Mouse (Mus musculus) T-helper 2 cell (primary cell): ENCODE results near the gene 2610507B11Rik.
"Not testable (repeated sequence)": the region's sequence is repeated elsewhere in the genome, so short reads cannot be mapped to it uniquely, and the experiment has no call there.

ENCODE experiments used
- in situ Hi-C: fragments of 300-600 bp; cut with MboI, MseI; formaldehyde crosslinking; loops from one replicate; pipeline ENCODE4 v1.15.1; 2025; ENCODE audit warnings: high pct_unique_total_duplicates

Gene 2610507B11Rik

DNA sequence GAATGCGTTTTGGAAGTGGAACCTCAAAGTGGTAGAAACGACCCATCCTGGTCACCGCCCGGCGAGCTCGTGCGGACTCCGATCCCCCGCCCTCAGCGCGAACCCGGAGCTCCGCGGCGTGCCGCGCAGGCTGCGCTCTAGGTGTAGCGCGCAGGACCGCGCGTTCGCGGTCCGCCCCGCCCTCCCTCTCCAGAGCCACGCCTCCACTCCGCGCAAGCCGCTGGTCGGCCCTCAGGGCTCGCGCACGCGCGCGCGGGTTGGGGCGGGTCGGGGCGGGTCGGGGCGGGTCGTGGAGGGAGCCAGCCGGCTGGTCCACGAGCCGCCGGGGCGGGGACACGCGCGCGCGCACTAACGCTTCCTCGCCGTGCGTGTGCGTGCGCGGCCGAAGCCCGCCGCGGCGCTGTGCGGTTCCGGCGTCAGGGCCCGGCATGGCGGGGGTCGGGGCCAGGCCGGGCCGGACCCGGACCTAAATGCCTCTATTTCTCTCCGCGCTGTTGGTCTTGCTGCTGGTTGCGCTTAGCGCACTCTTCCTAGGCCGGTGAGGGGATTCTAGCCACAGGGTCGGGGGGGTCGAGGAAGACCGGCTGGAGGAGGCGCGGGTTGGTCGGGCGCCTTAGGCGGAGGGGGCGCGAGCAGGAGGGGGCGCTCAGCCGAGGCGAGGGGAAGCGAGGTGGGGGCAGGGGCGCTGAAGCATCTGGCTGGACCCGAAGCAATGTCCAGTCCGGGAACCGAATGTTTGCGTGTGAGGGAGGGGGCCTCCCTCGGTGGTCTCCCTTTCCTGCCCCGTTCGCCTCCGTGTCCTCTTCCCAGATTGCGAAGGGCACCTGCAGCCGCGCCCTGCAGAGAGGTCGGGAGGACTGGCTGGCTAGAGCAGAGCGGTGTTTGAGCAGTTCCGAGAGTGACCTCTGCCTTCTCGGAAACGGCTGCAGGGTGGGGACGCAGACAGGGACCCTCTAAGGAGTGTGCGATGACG lies at the start of gene 2610507B11Rik:
TSS of gene 2610507B11Rik (plus strand) at position 373 of the 973 bp plus-strand sequence.
- in situ Hi-C loops, result no loop called here

DNA sequence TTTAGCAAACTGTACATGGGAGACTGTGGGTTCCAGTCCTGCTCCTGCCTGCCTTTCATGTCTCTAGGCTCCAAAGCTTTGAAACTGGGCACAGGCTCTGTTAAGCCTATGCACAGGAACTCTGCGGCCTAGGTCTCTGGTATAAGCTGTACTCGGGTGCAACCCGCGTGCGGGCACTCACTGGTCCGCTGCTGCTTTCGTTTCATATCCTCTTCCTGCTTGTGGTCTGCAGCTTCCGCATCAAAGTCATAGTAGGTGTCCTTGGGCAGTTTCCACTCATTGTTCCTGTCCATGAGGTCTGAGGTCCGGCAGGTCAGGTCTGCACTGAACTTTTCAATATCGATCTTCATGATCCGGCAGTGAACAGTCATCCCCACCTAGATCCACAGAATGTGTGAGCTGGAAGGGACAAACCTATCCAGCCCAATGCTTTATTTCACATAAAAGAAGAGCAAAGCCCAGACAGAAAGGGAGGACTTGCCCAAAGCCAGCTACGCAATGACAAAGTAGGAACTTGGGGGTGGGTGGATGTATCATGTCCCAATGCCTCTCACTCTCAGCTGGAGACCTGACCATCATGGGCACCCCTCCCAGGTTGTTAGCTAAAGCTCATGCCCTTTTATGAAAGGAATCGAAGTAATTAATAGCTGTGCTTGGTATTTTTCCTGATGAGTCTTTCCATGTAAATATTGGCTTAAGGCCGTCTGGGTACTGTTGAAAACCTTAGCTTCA lies 48.3 kb upstream of the 2610507B11Rik start:
- in situ Hi-C loops, result loop anchor here (10.0 kb wide), 1 partner anchor 1812 kb away; no protein-coding TSS in a partner anchor

DNA sequence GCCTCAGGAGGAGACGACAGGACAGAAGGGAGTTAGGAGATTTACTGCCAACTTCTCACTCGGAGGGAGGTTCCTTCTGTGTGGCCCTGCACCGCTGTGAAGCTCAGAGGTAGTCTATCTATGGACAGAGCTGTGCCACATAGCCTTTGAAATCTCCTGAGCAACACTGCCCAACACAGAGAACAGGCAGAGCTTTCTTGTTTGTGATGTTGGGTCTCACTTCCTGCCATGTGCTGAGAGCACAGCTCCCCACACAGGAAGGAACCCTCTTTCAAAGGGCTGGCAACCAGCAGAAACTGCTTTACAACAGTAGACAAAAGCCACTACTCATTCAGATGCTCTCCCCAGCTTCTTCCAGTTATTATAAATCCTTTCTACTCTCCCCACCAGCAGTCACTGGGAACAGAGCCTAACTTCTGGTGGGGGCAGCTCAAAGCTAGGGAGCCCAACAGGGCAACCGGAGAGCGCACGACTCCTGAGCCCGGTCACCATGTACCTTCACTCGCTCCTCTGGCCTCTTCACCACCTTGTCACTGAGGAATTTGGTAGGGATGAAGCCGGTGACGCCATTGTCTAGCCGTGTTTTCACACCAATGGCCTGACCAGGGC lies 45.7 kb upstream of the 2610507B11Rik start:
- in situ Hi-C loops, result loop anchor here (10.0 kb wide), 1 partner anchor 1809 kb away; no protein-coding TSS in a partner anchor

DNA sequence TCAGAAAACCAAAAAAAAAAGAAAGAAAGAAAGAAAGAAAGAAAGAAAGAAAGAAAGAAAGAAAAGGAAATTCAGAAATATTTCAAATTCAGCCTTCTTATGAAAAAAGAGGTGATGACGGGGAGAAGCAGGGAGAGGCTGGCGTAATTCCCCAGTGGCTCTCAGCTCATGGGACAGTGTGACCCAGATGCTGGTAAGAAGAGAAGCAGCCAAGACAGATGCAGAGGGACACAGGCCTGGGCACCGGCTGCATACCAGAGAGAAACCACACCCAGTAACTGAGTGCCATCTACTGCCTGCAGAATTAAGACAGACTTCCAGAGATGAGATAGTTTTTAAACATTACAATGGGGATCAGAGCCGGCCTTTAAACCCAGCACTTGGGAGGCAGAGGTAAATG lies 38.0 kb upstream of the 2610507B11Rik start:
- in situ Hi-C loops, result no loop called here

DNA sequence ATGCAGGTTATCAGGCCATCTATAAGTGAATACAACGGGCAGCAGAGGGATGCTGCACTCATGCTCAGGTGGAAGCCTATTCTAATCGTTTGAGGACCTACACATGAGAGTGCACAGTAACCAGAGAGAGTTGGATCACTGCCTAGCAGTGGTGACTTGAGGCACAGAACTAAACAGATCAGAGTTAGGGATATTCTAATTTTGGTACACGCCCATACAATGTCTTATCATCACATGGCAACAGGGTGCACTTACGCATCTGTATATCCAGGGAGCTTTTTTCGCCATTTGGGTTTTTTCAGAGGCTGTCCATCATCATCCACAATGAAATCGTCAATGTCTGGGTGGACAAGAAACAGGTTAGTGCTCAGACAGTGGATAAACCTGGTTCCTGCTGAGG lies 30.0 kb upstream of the 2610507B11Rik start:
- in situ Hi-C loops, result loop anchor here (5.0 kb wide), 1 partner anchor 41 kb away; no protein-coding TSS in a partner anchor

DNA sequence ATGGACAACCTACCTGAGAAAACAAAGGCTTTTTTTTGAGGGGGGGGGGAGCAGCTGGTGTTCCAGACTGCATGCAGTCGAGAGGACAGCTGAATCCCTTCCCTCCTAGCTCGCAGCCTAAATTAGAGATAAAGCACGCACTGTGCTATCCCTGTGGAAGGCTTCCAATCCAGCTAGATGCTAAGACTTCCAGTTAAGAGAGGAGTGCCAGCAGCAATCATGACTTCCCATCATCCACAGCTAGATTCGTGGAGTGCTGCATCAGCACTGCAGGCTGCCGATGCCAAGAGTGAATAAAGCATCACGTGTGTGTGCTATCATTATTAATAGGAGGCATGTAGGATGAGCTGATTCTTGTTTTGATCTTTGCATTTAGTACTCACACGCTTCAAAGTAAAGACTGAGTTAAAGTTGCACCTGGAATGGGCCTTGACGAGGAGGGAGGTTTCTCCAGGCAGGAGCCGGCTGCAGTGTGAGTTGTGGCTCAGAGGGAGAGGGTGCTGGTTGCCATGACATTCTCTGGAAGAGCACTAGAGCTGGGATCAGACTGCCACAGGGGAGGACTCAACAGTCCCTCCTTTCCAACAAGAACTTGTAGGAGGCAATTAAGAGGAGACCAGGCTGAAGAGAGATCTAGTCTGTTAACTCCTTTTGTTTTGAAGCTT lies 21.2 kb upstream of the 2610507B11Rik start:
- in situ Hi-C loops, result loop anchor here (5.0 kb wide), 1 partner anchor 63 kb away; the partner anchor contains the start of genes Nek8 and Tlcd1

DNA sequence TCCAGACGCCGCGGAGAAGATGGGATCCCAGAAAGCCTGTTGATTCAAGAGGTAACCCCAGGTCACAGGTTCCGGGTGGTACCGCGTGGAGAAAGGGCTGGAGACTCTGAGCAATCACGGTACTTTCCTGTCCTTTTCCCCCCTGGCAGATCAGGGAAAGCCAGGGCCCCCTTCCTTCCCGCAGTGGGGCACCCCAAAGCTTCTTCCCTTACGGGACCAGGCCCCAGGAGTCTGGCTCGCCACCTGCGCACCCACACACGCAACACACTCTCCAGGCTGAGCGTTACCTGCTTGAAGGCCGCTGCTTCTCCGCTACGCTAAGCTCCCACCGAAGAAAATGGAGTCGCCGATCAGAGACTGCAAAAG lies 16.3 kb upstream of the 2610507B11Rik start:
- in situ Hi-C loops, result no loop called here

DNA sequence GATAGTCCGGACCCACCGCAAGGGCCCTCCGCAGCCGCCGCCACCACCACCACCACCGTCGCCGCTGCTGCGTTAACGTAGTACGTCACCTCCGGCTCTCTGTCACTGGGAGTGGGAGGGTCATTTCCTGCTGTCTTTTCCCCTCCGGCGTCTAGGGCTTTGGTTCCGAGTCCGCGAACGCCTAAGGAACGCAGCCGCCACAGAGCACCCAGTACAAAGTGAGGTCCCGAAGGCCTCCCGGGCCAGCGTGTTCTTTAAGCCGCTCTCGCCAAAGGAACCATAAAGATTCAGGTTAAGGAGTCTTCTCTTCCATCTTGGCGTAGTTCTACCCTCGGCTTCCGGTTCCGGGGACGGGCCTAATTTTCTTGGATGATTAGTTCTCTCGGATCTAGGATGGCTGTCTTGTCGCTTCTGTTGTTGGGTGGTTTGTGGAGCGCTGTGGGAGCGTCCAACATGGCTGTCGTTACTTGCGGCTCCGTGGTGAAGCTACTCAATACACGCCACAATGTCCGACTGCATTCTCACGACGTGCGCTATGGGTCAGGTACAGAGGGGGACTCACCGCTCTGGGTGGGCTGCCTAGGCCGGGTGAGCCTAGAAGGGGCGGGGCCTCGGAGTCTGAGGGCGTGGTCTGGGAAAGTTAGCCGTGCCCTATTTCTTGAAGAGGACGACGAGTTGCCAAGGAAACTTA lies 15.8 kb upstream of the 2610507B11Rik start, which contains the start of the genes Sdf2 and Supt6:
TSS of gene Sdf2 (plus strand) at position 120 of the 691 bp plus-strand sequence.
TSS of gene Supt6 (minus strand) at position 361 of the 691 bp plus-strand sequence.
- in situ Hi-C loops, result no loop called here

DNA sequence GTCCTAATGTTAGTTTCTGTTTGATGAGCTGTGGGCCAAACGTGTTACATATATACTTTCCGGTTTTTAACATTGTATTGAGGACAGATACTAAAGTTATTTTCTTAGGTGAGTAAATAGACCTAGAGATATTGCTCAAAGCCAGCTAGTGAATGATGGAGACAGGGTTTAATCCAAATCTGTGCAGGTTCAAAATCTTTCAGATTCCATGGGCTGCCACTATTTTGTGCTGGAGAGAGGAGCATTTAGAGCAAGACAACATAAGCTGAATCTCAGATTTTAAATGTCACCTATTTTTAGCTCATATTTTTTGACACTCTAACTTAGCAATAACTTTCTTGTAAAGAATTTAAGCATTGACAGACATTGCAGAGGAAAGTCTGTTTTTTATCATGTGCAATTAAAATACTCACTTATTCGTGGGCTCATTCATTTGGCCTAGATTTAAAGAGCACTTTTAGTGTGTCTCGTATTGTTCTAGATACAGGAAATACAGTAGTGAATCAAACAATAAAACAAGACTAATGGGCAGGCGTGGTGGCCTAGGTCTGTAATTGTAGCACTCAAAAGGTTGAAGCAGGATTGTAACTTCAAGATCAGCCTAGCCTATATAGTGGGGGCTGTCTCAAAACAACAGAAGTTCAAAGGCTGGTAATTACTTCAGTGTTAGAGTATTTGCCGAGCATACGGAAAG lies 15.1 kb upstream of the 2610507B11Rik start:
- in situ Hi-C loops, result no loop called here

DNA sequence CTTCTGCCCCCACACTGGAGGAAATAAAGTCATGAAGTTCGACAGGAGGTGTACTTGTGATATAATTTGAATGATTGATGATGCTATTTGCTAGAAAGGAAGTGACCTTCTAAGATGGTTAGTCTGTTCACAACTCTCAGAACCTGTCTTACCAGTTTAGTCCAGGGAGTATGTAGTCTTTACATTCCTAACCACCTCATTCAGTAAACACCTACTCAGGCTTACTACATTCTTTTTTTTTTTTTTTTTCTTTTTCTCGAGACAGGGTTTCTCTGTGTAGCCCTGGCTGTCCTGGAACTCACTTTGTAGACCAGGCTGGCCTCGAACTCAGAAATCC lies 14.6 kb upstream of the 2610507B11Rik start:
- in situ Hi-C loops, result no loop called here

DNA sequence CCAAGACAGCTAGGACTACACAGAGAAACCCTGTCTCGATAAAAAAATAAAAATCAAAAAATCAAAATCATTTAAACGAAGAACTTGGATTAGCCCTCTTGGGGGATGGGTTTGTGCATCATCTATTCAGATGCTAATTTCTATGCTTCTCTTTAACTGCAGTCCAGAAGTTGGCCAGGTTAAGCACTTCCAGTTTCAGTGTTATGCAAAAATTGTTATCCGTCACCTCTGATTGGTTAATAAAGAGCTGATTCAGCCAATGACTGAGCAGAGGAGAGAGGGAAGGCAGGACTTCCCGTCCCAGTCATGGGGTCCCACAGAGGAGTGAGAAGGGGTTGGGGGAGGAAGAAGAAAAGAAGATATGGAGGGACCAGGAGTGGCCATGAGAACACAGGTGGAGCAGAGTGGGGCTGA lies 13.8 kb upstream of the 2610507B11Rik start:
- in situ Hi-C loops, result no loop called here

DNA sequence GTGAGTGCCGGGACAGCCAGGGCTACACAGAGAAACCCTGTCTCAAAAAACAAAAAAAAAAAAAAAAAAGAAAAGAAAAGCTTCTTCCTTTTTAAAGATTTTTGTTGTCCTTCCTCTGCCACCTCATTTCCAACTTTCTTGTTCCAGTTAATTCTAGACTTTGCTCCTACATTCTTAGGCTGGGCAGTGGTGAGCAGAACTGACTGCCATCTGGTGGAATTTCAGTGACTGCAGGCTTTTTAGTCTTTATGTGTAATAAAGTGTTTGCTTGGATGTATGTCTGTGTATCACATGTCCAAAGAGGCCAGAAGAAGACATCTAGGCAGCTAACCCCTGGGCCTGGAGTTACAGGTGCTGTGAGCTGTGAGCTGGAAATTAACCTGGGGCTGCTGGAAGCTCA lies 4.9 kb upstream of the 2610507B11Rik start:
- in situ Hi-C loops, result no loop called here

DNA sequence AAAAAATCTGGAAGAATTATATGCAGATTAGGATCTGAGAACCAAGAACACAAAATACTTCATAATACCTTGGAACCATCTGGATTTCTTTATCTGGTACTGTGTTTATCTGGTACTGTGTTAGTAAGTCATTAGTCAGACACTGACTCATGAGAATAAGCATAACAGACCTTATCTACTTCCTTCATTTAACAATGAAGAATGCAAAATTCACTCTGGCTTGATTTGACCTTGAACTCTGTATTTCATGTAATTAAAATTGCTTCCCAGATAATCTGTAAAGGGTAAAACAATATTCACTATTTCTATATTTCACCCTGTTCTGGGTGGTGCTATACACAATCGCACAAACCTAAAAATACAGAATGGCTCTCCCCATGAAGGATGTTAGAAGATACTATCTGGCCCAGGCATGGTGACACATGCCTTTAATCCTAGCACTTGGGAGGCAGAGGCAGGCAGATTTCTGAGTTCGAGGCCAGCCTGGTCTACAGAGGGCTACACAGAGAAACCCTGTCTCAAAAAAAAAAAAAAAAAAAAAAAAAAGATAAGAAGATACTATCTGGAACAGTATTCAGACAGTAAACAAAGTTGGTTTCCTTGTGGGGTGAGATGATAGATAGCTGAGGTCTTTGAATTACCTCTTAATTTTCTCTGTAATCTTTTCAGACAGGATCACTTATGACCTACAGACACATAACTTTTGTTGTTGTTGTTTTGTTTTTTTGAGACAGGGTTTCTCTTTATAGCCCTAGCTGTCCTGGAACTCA lies 878 bp upstream of the 2610507B11Rik start:
- in situ Hi-C loops, result no loop called here

DNA sequence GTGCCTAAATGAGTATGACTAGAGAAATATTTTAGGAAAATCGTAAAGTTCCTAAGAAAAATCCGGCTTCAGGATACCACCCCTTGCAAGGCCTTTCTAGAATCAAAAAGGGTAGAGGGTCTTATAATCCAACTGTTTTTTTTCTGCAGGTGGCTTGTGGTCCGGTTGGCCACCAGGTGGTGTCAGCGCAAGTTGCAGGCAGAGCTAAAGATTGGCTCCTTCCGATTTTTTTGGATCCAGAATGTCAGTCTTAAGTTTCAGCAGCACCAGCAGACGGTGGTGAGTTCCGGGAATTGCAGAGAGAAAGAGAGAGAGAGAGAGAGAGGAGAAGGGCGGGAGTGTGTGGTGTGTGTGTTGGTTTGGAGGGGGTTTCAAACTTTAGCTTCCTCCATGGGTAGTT lies 998 bp downstream of the 2610507B11Rik start:
- in situ Hi-C loops, result no loop called here

DNA sequence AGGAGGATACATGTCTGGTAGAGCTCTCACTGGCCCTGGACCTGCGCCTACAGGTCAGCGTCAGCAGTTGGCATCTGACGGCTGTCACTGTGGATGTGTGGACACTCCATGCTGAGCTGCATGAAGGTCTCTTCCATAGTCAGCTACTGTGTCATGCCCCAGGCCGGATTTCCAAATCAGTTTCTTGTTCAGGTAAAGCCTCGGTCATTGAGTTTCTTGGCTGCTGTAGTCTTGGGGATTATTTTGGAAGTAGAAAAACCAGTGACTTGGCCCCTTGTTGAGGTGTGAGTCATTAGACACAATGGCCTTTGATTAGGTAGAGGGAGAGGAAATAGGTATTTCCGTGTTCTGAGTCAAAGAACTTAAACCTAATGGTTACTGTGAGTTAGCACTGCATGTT lies 4.0 kb downstream of the 2610507B11Rik start:
- in situ Hi-C loops, result no loop called here

DNA sequence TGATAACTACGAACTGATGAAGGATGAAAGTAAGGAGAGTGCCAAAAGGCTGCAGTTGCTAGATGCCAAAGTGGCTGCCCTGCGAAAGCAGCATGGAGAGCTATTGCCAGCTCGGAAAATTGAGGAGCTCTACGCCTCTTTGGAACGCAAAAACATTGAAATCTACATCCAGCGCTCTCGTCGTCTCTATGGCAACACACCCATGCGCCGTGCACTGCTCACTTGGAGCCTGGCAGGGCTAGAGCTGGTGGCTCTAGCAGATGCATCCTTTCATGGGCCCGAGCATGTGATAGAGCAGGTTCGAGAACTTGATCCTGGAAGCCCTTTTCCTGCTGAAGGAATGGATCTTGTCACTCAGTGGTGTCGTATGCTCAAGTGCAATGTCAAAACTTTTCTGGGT lies 10.4 kb downstream of the 2610507B11Rik start:
- in situ Hi-C loops, result loop anchor here (5.0 kb wide), 1 partner anchor 40 kb away; no protein-coding TSS in a partner anchor

DNA sequence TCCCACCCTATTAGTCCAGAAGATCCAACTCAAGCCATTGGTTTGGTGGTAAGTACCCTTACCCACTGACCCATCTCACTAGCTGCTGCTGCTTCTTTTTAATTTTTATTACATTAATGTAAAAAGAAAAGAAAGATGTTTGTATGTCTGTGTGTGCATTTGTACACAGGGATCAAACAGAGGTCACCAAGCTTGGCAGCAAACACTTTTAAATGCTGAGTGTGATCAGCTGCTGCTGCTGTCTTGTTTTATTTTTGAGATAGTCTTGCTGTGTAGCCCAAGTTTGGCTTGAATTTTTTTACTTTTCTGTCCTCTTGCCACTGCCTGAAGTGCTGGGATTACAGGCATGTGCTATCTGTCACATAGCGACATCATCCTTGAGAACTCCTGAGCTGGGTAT lies 14.0 kb downstream of the 2610507B11Rik start:
- in situ Hi-C loops, result no loop called here

DNA sequence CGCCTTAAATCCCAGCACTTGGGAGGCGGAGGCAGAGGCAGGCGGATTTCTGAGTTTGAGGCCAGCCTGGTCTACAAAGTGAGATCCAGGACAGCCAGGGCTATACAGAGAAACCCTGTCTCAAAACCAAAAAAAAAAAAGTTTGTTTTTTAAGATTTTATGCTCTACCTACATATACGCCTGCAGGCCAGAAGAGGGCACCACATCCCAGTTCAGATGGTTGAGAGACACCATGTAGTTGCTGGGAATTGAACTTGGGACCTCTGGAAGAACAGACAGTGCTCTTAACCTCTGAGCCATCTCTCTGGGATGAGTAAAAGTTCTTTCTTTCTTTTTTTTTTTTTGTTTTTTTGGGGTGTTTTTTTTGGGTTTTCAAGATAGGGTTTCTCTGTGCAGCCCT lies 14.6 kb downstream of the 2610507B11Rik start:
- in situ Hi-C loops, result not testable (repeated sequence)

DNA sequence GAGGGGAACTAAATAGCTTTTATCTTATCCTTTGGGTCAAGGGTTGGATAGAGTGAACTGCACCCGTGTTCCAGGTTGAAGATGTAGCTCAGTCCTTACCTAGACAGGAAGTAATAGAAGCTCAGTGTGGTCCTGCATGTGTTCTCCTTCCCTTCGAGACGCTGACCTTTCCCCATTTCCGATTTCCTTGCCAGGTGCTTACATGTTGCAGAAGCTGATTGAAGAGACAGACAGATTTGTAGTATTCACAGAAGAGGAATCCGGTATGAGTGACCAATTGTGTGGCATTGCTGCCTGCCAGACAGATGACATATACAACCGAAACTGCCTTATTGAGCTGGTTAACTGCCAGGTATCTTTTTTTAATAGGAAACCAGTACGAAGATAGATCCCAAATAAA lies 17.3 kb downstream of the 2610507B11Rik start:
- in situ Hi-C loops, result no loop called here
